Mouse (Mus musculus): ENCODE measurements around the gene Eepd1. TPM values are rescaled to one million over a fixed set of nuclear protein-coding genes. Genes with fewer than 3 reads are reported as not detected.

Eepd1 gene
- total RNA-seq, 2 experiments from 2014 or later, result 18.7 to 19.6 TPM

DNA sequence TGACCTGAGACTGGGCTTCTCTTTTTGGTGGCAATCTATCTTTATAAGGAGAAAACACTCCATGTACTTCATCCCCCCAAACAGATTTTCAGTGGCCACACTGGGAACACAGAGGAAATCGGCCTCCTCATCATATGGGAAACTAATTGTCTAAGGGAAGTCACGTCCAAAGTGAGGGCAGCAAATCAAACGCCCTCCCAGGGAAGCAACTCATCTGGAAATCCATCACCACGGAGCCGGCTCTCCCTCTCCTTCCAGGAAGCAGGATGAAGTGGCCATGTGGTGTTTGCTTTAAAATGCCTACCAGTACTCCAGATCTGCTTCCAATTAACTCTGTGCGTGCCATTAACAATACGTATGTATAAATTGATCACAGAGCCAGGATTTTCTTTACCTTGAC, 92.4 kb downstream of the Eepd1 start:
- no peak for DNase-seq (ENCODE audit: low spot score in 2 of 2)

DNA sequence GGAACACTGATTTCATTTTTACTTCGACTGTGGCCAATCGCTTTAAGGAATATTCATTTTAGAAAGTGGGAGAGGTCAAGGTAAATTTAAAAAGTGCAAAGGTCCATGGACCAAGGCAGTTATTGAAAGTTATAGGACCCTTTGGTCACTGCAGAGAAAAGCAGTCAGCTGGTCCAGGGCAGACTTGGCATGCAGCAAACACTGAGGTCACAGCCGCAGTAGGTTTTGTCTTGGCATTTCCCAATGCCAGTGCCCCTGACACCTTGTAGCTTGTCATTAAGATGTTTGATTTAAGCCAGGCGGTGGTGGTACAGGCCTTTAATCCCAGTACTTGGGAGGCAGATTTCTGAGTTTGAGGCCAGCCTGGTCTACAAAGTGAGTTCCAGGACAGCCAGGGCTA, 92.8 kb downstream of the Eepd1 start:
- no peak for DNase-seq (ENCODE audit: low spot score in 2 of 2)

DNA sequence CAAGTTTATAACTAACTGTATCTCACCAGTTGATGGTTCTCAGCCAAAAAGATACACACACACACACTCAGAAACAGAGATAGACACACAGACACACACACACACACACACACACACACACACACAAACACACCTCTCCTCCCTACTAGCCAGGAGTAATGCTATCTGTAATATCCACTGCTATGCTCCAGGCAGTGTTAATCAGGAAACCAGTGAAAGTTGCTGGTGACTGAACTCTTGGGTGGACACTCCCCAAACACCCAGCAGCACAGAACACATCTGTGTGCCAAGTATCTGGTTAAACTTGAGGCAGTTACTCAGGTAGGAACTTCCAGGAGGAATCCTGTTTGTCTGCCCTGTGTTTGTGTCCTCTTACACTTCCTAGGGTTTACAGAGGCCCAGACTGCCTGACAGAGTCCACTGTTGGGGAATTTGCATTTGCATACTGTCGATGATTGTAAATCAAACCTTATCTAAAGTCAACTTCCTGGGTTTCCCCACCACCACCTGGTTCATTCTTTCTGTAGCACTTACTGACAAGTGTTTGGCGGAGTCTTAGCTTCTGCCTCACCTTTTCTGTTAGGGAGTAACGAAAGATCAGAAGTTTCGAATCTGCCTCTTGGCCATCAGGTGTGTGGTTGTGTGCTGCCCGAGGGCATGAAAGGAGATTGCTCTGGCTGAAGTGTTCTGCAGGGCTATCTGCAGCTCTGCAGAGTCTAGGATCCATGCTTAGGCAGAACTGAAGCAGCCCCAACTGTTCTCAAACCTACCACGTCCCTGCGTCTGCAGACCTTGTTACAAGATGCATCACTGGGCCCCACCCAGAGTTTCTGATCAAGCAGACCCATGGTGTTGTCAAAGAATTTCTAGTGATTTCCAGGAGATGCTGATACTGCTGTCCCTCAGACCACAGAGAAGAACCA, 97.6 kb downstream of the Eepd1 start:
- DNase-seq (ENCODE audit: low spot score in 2 of 2), result no peak

DNA sequence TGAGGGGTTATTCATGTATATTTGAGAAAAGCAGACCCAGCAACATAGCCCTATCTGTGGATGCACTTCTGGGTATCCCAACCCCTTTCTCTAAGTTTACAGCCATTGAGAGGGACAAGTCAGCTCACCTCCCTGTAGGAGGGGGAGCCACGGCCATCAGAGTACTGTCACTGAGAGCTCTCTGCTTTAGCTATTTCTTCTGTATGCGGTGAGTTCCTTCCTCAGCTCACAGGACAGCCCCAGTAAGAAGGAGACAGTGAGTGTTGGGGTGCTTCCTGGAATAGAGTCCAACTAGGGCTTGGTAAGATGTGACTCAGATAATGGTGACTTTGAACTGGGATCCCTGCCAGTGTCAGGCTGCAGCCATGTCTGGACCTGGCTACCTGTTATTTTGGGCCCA, 102.3 kb downstream of the Eepd1 start:
- no peak for DNase-seq (ENCODE audit: low spot score in 2 of 2)

DNA sequence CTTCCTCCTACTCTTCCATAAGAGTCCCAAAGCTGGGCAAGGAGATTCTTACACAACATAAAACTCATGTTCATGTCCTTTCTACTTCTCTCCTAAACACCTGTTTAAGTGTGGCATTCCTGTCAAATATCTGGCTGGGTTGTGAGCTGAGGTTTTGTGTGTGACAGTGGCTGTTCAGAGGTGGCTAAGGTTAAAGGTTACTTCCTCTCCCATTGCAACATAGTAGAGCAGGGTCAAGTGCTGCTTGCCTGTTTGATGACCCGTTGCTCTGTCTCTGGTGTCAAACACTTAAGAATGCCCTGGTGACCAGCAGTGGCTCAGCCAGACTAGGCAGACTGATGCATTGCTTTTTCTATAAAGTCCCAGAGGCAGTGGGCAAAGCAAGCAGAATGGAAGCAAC, 104.3 kb downstream of the Eepd1 start:
- DNase-seq (ENCODE audit: low spot score in 2 of 2), result no peak

DNA sequence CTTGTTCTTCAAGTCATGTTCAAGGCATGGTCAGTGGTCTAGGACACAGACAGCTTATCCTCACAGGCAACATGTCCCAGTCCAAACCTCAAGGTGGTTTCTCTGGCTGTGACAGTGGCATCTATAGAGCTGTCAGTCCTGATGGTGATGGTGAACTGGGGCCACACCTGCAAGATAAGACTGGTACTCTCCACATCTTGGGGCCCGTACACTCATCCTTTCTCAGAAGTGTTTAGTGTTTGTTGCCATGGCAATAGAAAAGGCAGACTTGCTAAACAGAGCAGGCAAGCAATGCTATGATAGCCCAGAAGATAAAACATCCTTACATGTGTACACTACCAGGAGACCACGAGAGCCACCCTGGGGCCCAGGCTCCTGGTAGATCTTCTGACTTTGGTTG, 107.2 kb downstream of the Eepd1 start:
- no peak for DNase-seq (ENCODE audit: low spot score in 2 of 2)

DNA sequence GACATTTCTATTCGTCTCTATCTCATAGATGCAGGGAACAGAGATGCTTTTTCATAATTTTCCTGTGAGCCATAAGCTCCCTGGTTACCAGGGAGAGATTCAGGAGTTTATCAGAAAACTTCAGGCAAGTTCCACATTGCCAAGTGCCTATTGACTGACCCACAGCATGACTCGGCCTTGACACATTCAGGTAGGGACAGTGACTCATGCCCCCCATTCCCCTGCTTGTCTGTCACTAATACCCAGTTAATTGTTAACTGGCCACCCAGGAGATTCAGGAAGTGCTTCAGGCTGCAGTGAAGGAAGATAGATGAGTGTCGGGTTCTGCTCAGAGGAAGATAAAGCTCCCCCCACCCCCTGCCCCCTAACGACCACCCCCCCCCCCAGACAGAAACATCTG, 109.4 kb downstream of the Eepd1 start:
- DNase-seq (ENCODE audit: low spot score in 2 of 2), result no peak

DNA sequence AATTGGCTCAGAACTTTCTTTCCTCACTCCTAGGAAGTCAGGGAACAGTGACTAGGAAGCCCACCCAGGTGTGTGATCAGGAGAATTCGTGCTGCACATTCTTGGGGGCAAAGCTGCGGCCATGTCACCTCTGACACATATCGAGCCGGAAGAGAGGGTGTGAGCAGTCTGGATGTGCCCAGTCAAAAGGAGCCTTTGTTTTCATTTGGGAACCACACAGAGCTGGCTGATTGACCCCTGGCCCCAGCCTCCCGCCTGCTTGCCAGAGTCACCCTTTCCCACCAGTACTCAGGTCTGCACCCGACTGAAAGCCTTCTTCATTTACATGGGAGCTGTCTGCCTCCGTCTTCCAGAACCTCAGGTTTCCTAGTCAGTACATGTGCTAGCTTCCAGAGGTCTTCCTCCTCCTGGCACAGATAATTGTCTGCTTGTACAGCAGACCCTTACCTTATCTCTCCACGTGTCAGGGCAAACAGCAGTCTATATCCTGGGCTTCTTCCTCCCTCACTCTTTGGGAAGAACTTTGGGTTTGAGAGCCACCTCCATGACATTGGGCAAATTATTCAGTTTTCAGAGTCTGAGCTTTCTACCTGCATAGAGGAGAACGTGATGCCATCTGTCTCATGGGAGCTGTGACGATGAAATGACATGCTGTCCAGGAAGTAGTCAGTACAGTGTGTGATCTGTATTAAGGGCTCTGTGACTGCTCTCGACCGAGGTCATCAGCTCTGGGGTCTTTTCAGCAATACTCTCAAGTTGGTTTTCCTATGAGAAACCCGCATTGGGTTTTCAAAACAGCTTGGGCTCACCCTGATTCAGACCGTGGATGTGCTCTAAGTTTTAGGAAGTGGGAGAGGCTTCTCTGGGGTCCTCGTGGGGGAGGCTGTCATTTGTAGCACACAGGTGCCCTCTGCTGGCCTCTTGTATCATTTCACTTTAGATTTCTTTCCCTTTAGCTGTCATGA, 110.3 kb downstream of the Eepd1 start:
- peak in 1 of 2 experiments; percentile 50 for DNase-seq (ENCODE audit: low spot score in 2 of 2)

DNA sequence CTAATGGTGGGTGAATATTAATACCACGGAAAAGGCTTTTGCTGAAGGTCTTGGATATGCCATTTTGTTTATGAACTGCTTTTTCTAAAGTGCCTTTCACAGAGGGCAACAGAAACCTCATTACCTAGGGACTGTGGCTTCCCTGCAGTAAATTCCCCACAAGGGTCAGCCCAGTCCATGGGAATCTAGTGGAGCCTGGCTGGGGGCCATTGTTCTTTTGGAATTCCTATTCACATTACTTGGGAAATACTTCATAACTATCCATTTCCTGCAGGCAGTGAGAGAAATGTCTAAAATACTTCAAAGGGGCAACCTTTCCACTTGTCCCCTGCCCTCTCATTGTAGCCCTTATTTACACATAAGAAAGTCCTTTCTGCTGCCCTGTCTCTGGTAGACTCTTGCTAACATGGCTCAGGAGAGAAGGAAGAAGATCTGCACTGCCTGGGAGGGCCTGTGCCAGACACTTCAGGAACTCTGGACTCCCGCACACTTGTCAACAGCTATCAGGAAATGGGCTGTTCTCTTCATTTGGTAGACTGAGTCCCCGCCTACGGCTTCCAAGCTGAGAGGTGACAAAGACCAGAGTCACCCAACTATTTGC, 111.1 kb downstream of the Eepd1 start:
- no peak for DNase-seq (ENCODE audit: low spot score in 2 of 2)

DNA sequence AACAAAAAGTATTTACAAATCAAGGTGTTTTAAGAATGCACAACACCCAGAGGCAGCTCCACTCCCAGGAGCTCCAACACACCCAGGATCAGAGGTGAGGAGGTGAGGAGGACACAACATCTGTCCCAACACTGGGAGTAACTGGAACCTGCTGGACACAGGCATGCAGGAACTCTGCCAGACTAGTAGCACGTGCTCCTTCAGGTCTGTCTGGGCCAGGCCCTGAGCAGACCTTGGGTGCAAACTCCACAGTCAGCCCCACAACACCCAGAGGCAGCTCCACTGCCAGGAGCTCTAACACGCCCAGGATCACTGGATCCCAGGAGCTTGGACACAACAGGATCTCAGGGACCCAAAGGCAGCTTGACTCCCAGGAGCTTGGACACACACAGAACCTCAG, 143.4 kb downstream of the Eepd1 start:
- DNase-seq (ENCODE audit: low spot score in 2 of 2), result no peak

DNA sequence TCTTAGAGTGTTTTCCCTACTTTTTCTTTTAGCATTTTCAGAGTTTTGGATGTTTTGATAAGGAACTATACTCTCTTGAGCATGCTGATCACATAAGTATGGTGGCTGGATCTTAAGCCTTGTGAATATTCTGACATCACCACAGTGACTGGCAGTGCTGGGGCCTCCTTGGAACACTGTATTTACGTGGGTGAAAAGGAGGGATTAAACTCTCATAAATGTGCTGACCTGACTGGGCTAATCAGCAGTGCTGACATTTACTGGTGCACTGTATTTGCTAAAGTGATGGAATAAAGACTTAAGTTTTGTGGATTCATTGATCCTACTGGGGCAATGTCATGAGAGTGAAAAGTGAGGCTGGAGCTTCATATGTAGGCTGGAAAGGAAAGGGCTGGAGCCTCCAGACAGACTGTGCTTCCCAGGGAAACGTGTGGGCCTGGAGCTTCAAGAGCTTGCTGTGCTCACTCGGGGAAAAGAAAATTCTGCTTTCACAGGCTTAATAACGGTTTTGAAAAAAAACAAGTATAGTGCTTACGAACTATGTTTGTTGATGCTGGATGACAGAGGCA, 148.3 kb downstream of the Eepd1 start:
- no peak for DNase-seq (ENCODE audit: low spot score in 2 of 2)

Other genes with a start within 250 kb of the Eepd1 start
- gene Sept7, start 229.1 kb upstream of the Eepd1 start, total RNA-seq (2021), result 100 to 1,000 TPM; 263 to 279 TPM